Mouse (Mus musculus): ENCODE results near the gene Sergef.

DNA sequence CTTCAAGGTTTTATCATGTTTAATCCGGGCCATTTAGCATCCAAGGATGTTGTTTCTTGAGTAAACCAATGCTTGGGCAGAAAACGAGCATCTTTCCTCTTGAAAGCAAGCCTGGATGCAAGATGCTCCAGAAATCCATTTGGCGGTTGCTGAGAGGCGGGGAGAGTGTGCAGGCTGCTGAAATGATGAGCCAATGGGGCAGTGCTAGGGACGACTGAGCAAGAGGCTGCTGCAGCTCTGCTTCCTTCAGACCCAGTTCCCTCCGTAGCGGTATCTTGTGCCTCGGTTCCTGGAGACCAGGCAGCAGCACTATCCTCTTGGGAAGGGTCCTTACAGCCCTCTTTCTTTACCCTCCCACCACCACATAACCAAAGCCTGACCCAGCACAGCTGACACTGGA, 177.3 kb downstream of the Sergef start:
- TF ChIP-seq EP300 (IDR thresholded peaks at IDR 0.05; ENCODE audit: low read depth) = no peak
- no peak for TF ChIP-seq CTCF (IDR thresholded peaks at IDR 0.05; ENCODE audit: low read depth)
